In genomic region chr12:105019359-105020219, GRCm38 (mm10) we compare ENCODE assay signal across 7 mouse cellular contexts. TPM values are rescaled to one million over a fixed set of nuclear protein-coding genes. Genes with fewer than 3 reads are reported as not detected.
DNase-seq lines count a peak whose midpoint lies in the region; ATAC-seq and TF ChIP-seq lines count a peak whose summit lies in the region.

No protein-coding gene starts in this region.

- no peak overlapping the region for H3K9ac ChIP-seq in midbrain, embryonic 13.5 days (replicated peaks)

- TF ChIP-seq POLR2A in cortical plate, adult 2 months (IDR thresholded peaks at IDR 0.05; ENCODE audit: extremely low read depth, insufficient read depth, low read length), result no peak

- TF ChIP-seq CTCF in cortical plate, adult 2 months (IDR thresholded peaks at IDR 0.05; ENCODE audit: extremely low read depth, insufficient read depth, low read length), result no peak

- no peak overlapping the region for H3K4me3 ChIP-seq in cortical plate, adult 2 months (ENCODE audit: insufficient read depth, low read length)
- no peak overlapping the region for H3K4me3 ChIP-seq in midbrain, embryonic 13.5 days (replicated peaks)

- DNase-seq in thymus, postnatal 4 days, result peak; percentile 41
- no peak for DNase-seq in thymus, postnatal 25 days
- DNase-seq in cerebellum, postnatal 4 days (ENCODE audit: low spot score in 2 of 2), result no peak
- no peak for DNase-seq in left cerebral cortex, adult 18-20 months (ENCODE audit: low spot score in 2 of 2)

- H3K27me3 ChIP-seq in midbrain, embryonic 13.5 days, result no peaks in the 10 kb centered on the region

- no peak overlapping the region for H3K4me2 ChIP-seq in midbrain, embryonic 13.5 days (replicated peaks)

- peaks cover 15% of the 10 kb centered on the region for H3K9me3 ChIP-seq in midbrain, embryonic 13.5 days

- 51% methylated on average over 19 of the region's 19 CpGs for WGBS in midbrain, embryonic 13.5 days

- peak; percentile 52 for ATAC-seq in inflammation-experienced regulatory T-cells, adult 6 months
- ATAC-seq in midbrain, embryonic 13.5 days, result 0 out of 2 replicates have a peak, but pooled peaks have one; percentile 50

- 0 out of 2 replicates have a peak, but pooled peaks cover 1% of the 10 kb centered on the region for H3K4me1 ChIP-seq in cortical plate, adult 2 months (ENCODE audit: control insufficient read depth, insufficient read depth, low read length)
- peaks cover 6% of the 10 kb centered on the region; the same call in 1 of the 2 replicates for H3K4me1 ChIP-seq in midbrain, embryonic 13.5 days (replicated peaks)

- H3K27ac ChIP-seq in cortical plate, adult 2 months (ENCODE audit: insufficient read depth, low read length), result peak overlapping the region; percentile 5
- H3K27ac ChIP-seq in midbrain, embryonic 13.5 days, result 0 out of 2 replicates have a peak overlapping the region, but pooled peaks have one; percentile 48

- H3K36me3 ChIP-seq in midbrain, embryonic 13.5 days, result 0 out of 2 replicates have a peak, but pooled peaks cover 4% of the 10 kb centered on the region

RNA-seq across cellular contexts. Expression of gene Syne3, which starts 10.0 kb away (rescaled TPM):
- 0.68 and 0.90 TPM in 2 replicates for polyA plus RNA-seq in cortical plate, adult 2 months (2012; rRNA removed)
- polyA plus RNA-seq in inflammation-experienced regulatory T-cells, adult 6 months (2017; shearing (Covaris generic)), result 1 to 10 TPM; 2.2 to 5.4 (median 3.0) TPM
- 0.17 and 0.27 TPM in 2 replicates for polyA plus RNA-seq in midbrain, embryonic 13.5 days (2015; fragmentation: Nextera tagmentation; extraction: Ambion mirVana)
- total RNA-seq in left cerebral cortex, adult 18-20 months (2021), result 1 to 10 TPM; 1.8 to 2.3 TPM

RNA-seq across cellular contexts. Expression of gene Glrx5, which starts 12.9 kb away (rescaled TPM):
- 64.3 and 69.7 TPM in 2 replicates for polyA plus RNA-seq in cortical plate, adult 2 months (2012; rRNA removed)
- 1 to 10 TPM; 4.0 to 6.9 (median 6.6) TPM for polyA plus RNA-seq in inflammation-experienced regulatory T-cells, adult 6 months (2017; shearing (Covaris generic))
- polyA plus RNA-seq in midbrain, embryonic 13.5 days (2015; fragmentation: Nextera tagmentation; extraction: Ambion mirVana), result 139 and 148 TPM in 2 replicates
- 10 to 100 TPM; 45.1 to 48.5 TPM for total RNA-seq in left cerebral cortex, adult 18-20 months (2021)
